In genomic region chr2:103581369-103581897, GRCm38 (mm10) we compare ENCODE assay signal across 22 mouse cellular contexts. TPM values are rescaled to one million over a fixed set of nuclear protein-coding genes. Genes with fewer than 3 reads are reported as not detected.
DNase-seq lines count a peak whose midpoint lies in the region; ATAC-seq lines count a peak whose summit lies in the region.
"Had no signal": no experiment of that assay in that cellular context is flagged by ENCODE, and none has a peak within 500 bp of the region (broad histone marks: within the 10 kb centered on the region; RNA-seq: fewer than 3 reads in every experiment).

No protein-coding gene starts in this region.

- no peaks in the 10 kb centered on the region for H3K36me3 ChIP-seq in embryonic facial prominence, embryonic 12.5 days
- H3K36me3 ChIP-seq in embryonic facial prominence, embryonic 10.5 days (replicated peaks) = no peaks in the 10 kb centered on the region
- H3K36me3 ChIP-seq in heart, embryonic 14.5 days (ENCODE audit: control insufficient read depth, insufficient read depth, low read length) = no peaks in the 10 kb centered on the region
- H3K36me3 ChIP-seq in neural tube, embryonic 15.5 days = no peaks in the 10 kb centered on the region
- no peaks in the 10 kb centered on the region for H3K36me3 ChIP-seq in forebrain, embryonic 16.5 days (ENCODE audit: control insufficient read depth, insufficient read depth)
- H3K36me3 ChIP-seq: forebrain, embryonic 15.5 days; G1E; hindbrain, embryonic 13.5 days; midbrain, embryonic 10.5 days had no signal

- H3K27me3 ChIP-seq in embryonic facial prominence, embryonic 12.5 days = no peaks in the 10 kb centered on the region
- no peaks in the 10 kb centered on the region for H3K27me3 ChIP-seq in embryonic facial prominence, embryonic 10.5 days (replicated peaks; ENCODE audit: low read depth, poor library complexity, severe bottlenecking)
- H3K27me3 ChIP-seq in heart, embryonic 14.5 days (ENCODE audit: control insufficient read depth, insufficient read depth, low read length) = no peaks in the 10 kb centered on the region
- H3K27me3 ChIP-seq in neural tube, embryonic 15.5 days (replicated peaks) = no peaks in the 10 kb centered on the region
- no peaks in the 10 kb centered on the region for H3K27me3 ChIP-seq in forebrain, embryonic 16.5 days (replicated peaks; ENCODE audit: control insufficient read depth, insufficient read depth, low read length)
- H3K27me3 ChIP-seq: forebrain, embryonic 15.5 days; hindbrain, embryonic 13.5 days had no signal

- H3K4me2 ChIP-seq in embryonic facial prominence, embryonic 12.5 days (replicated peaks) = no peak overlapping the region
- H3K4me2 ChIP-seq in heart, embryonic 14.5 days (ENCODE audit: low read length) = peak overlapping the region; percentile 51
- no peak overlapping the region for H3K4me2 ChIP-seq in neural tube, embryonic 15.5 days
- no peak overlapping the region for H3K4me2 ChIP-seq in forebrain, embryonic 16.5 days (ENCODE audit: low read length)
- H3K4me2 ChIP-seq: forebrain, embryonic 15.5 days; hindbrain, embryonic 13.5 days had no signal

- peak overlapping the region; percentile 17; the same call in 1 of the 2 replicates for H3K27ac ChIP-seq in embryonic facial prominence, embryonic 12.5 days
- no peak overlapping the region for H3K27ac ChIP-seq in embryonic facial prominence, embryonic 10.5 days (replicated peaks)
- peak overlapping the region; percentile 84 to 93 for H3K27ac ChIP-seq in heart, embryonic 14.5 days (replicated peaks in 1 of 2; ENCODE audit: control insufficient read depth in 1 of 2, insufficient read depth in 1 of 2, low read depth in 2 of 2, low read length in 2 of 2)
- no peak overlapping the region for H3K27ac ChIP-seq in neural tube, embryonic 15.5 days (replicated peaks)
- no peak overlapping the region for H3K27ac ChIP-seq in forebrain, embryonic 16.5 days (ENCODE audit: low read length)
- H3K27ac ChIP-seq: forebrain, embryonic 15.5 days; hindbrain, embryonic 13.5 days; midbrain, embryonic 10.5 days had no signal

- H3K9me3 ChIP-seq in embryonic facial prominence, embryonic 12.5 days = no peaks in the 10 kb centered on the region
- no peaks in the 10 kb centered on the region for H3K9me3 ChIP-seq in embryonic facial prominence, embryonic 10.5 days
- no peaks in the 10 kb centered on the region for H3K9me3 ChIP-seq in heart, embryonic 14.5 days (ENCODE audit: control insufficient read depth, low read length)
- H3K9me3 ChIP-seq in neural tube, embryonic 15.5 days (replicated peaks) = no peaks in the 10 kb centered on the region
- no peaks in the 10 kb centered on the region for H3K9me3 ChIP-seq in forebrain, embryonic 16.5 days (ENCODE audit: control insufficient read depth, low read length)
- H3K9me3 ChIP-seq: forebrain, embryonic 15.5 days; G1E; hindbrain, embryonic 13.5 days; midbrain, embryonic 10.5 days had no signal

- peaks cover 60% of the 10 kb centered on the region for H3K4me1 ChIP-seq in embryonic facial prominence, embryonic 12.5 days
- H3K4me1 ChIP-seq in embryonic facial prominence, embryonic 10.5 days = peaks cover 63% of the 10 kb centered on the region
- peaks cover 39 to 86% of the 10 kb centered on the region in 2 experiments for H3K4me1 ChIP-seq in heart, embryonic 14.5 days (ENCODE audit: control insufficient read depth in 2 of 2, insufficient read depth in 2 of 2, low read length in 2 of 2)
- peaks cover 18% of the 10 kb centered on the region for H3K4me1 ChIP-seq in neural tube, embryonic 15.5 days
- H3K4me1 ChIP-seq in forebrain, embryonic 16.5 days (replicated peaks; ENCODE audit: control insufficient read depth, insufficient read depth, low read length) = no peaks in the 10 kb centered on the region
- H3K4me1 ChIP-seq: forebrain, embryonic 15.5 days had no signal

- no peak for DNase-seq in embryonic facial prominence, embryonic 10.5 days (ENCODE audit: low spot score)
- no peak for DNase-seq in heart, postnatal 36 days
- DNase-seq in neural tube, embryonic 10.5 days (ENCODE audit: extremely low spot score, low spot score) = peak; percentile 39
- DNase-seq in layer of hippocampus, adult 8-10 months (ENCODE audit: low spot score in 2 of 2) = no peak
- DNase-seq: adrenal gland, postnatal 10 days; cerebellum, adult 11 months; cerebellum, postnatal 10 days; kidney, adult 9 months; kidney, postnatal 36 days; layer of hippocampus, adult 9-11 months; liver; lung, postnatal 36 days; right cerebral cortex, postnatal 4 days had no signal

- intact Hi-C loops in heart, postnatal 36 days (cut with DNase I) = no loop called here

- no peak overlapping the region for H3K9ac ChIP-seq in embryonic facial prominence, embryonic 12.5 days
- H3K9ac ChIP-seq in heart, embryonic 14.5 days (ENCODE audit: low read length) = peak overlapping the region; percentile 62
- no peak overlapping the region for H3K9ac ChIP-seq in neural tube, embryonic 15.5 days (replicated peaks)
- no peak overlapping the region for H3K9ac ChIP-seq in forebrain, embryonic 16.5 days (replicated peaks; ENCODE audit: low read depth, low read length)
- H3K9ac ChIP-seq: forebrain, embryonic 15.5 days; hindbrain, embryonic 13.5 days had no signal

- no peak overlapping the region for H3K4me3 ChIP-seq in embryonic facial prominence, embryonic 12.5 days
- H3K4me3 ChIP-seq in embryonic facial prominence, embryonic 10.5 days = no peak overlapping the region
- H3K4me3 ChIP-seq in heart, embryonic 14.5 days (ENCODE audit: control insufficient read depth in 1 of 2, insufficient read depth in 1 of 2, low read depth in 1 of 2, low read length in 2 of 2) = no peak overlapping the region
- no peak overlapping the region for H3K4me3 ChIP-seq in neural tube, embryonic 15.5 days (replicated peaks)
- no peak overlapping the region for H3K4me3 ChIP-seq in forebrain, embryonic 16.5 days (replicated peaks; ENCODE audit: low read length)
- H3K4me3 ChIP-seq: forebrain, embryonic 15.5 days; hindbrain, embryonic 13.5 days; midbrain, embryonic 10.5 days had no signal

- 27% methylated on average over 7 of the region's 7 CpGs for WGBS in embryonic facial prominence, embryonic 12.5 days
- WGBS in embryonic facial prominence, embryonic 10.5 days = 44% methylated on average over 7 of the region's 7 CpGs
- 32% methylated on average over 7 of the region's 7 CpGs for WGBS in heart, embryonic 14.5 days
- WGBS in neural tube, embryonic 15.5 days = 56% methylated on average over 7 of the region's 7 CpGs
- 82% methylated on average over 7 of the region's 7 CpGs for WGBS in forebrain, embryonic 16.5 days

- ATAC-seq in embryonic facial prominence, embryonic 12.5 days (ENCODE audit: insufficient number of reproducible peaks, insufficient read depth, low FRiP score, low TSS enrichment) = no peak
- ATAC-seq in heart, embryonic 14.5 days (ENCODE audit: insufficient number of reproducible peaks, insufficient read depth, low FRiP score, low read depth) = no peak
- no peak; the same call in 1 of the 2 replicates for ATAC-seq in neural tube, embryonic 15.5 days (ENCODE audit: low FRiP score)
- ATAC-seq in forebrain, embryonic 16.5 days = no peak
- ATAC-seq: activated CD4-positive, CD25-positive, alpha-beta regulatory T cell, adult 4 months; forebrain, embryonic 15.5 days had no signal

RNA-seq across cellular contexts. Expression of gene Abtb2, which starts 15.3 kb away (rescaled TPM):
- 21.2 and 22.7 TPM in 2 replicates for polyA plus RNA-seq in embryonic facial prominence, embryonic 12.5 days (2016; fragmentation: Nextera tagmentation; extraction: Ambion mirVana)
- polyA plus RNA-seq in embryonic facial prominence, embryonic 10.5 days (2016; fragmentation: Nextera tagmentation; extraction: Ambion mirVana) = 9.9 and 13.1 TPM in 2 replicates
- polyA plus RNA-seq in heart, embryonic 14.5 days (2014; fragmentation: Nextera tagmentation; extraction: Ambion mirVana) = 18.4 and 18.6 TPM in 2 replicates
- total RNA-seq in heart, postnatal 36 days (2021) = 10 to 100 TPM; 21.9 to 24.4 TPM
- 10.8 and 11.5 TPM in 2 replicates for polyA plus RNA-seq in neural tube, embryonic 15.5 days (2015; fragmentation: Nextera tagmentation; extraction: Ambion mirVana)
- 10 to 100 TPM in 2 of 4 experiments, 1 to 10 TPM in 2; 8.8 to 10.6 (median 10.1) TPM for total RNA-seq in layer of hippocampus, adult 8-10 months (2022)
- polyA plus RNA-seq in forebrain, embryonic 16.5 days (2015; fragmentation: Nextera tagmentation; extraction: Ambion mirVana) = 7.4 and 7.8 TPM in 2 replicates
- polyA plus RNA-seq: G1E had no signal

Comparison
In these comparisons a context has a peak if more than half of its experiments do, and no peak if none do; other contexts are left out.
1. H3K27ac ChIP-seq: peak in embryonic facial prominence, embryonic 12.5 days (single experiment) and heart, embryonic 14.5 days (2 of 2); none in embryonic facial prominence, embryonic 10.5 days (single experiment), neural tube, embryonic 15.5 days (single experiment) and forebrain, embryonic 16.5 days (single experiment).